Mouse (Mus musculus): Measurements from ENCODE around the gene Orc5.

GRCm38 (mm10) chr5:22596981-22597380 lies 46.8 kb upstream of the Orc5 start:
- no peak for TF ChIP-seq CTCF (IDR thresholded peaks at IDR 0.05; ENCODE audit: insufficient read depth, low read depth, low read length)
- no peak for TF ChIP-seq POLR2A (IDR thresholded peaks at IDR 0.05; ENCODE audit: insufficient read depth, low read depth, low read length)
